Mouse (Mus musculus) midbrain, embryonic 16.5 days (tissue): Measurements from ENCODE around the gene Psmb8. TPM values are rescaled to one million over a fixed set of nuclear protein-coding genes. Genes with fewer than 3 reads are reported as not detected.

Experiments used
- ATAC-seq: fragments of 200-750 bp; cut with Nextera tagmentation; 2 replicates; pipeline ENCODE4 v1.8.0; 2017; ENCODE audit warnings: moderate TSS enrichment
- H3K27ac ChIP-seq: fragments of 300-500 bp; sonication (generic); 2 replicates; pipeline ENCODE4 v1.5.1; 2014; ENCODE audit warnings: mild to moderate bottlenecking, low read length, mixed read lengths
- H3K27me3 ChIP-seq: fragments of 300-500 bp; sonication (generic); 2 replicates; pipeline ENCODE4 v1.6.1; 2014; ENCODE audit warnings: low read depth, low read length, mixed read lengths; ENCODE audit not compliant: control insufficient read depth, insufficient read depth
- H3K36me3 ChIP-seq: fragments of 300-500 bp; sonication (generic); 2 replicates; pipeline ENCODE4 v1.6.1; 2014; ENCODE audit warnings: mild to moderate bottlenecking, low read length, moderate library complexity, mixed read lengths; ENCODE audit not compliant: control insufficient read depth, insufficient read depth
- H3K4me1 ChIP-seq: fragments of 300-500 bp; sonication (generic); 2 replicates; pipeline ENCODE4 v1.6.1; 2014; ENCODE audit warnings: mild to moderate bottlenecking, low read length, mixed read lengths; ENCODE audit not compliant: control insufficient read depth, insufficient read depth
- H3K4me2 ChIP-seq: fragments of 300-500 bp; sonication (generic); 2 replicates; pipeline ENCODE4 v1.6.1; 2014; ENCODE audit warnings: mild to moderate bottlenecking, low read length, mixed read lengths
- H3K4me3 ChIP-seq: fragments of 300-500 bp; sonication (generic); 2 replicates; pipeline ENCODE4 v1.5.1; 2014; ENCODE audit warnings: low read depth, mild to moderate bottlenecking, low read length, moderate library complexity, mixed read lengths
- H3K9ac ChIP-seq: fragments of 300-500 bp; sonication (generic); 2 replicates; pipeline ENCODE4 v1.6.1; 2014; ENCODE audit warnings: low read depth, low read length, mixed read lengths
- H3K9me3 ChIP-seq: fragments of 300-500 bp; sonication (generic); replicated peaks from 2 replicates; pipeline ENCODE4 v1.6.1; 2014; ENCODE audit warnings: mild to moderate bottlenecking, low read length, mixed read lengths; ENCODE audit not compliant: control insufficient read depth, poor library complexity, severe bottlenecking
- whole genome bisulfite sequencing: fragments of 180-500 bp; shearing (Covaris S2); extraction: QIAGEN DNeasy Blood & Tissue Kit; methylation state at CpG from one replicate; pipeline ENCODE4 v1.1.7; 2014; 5-methylcytosine and 5-hydroxymethylcytosine counted together
- polyA plus RNA-seq: library from polyadenylated mRNA; unstranded; fragments of >200 nt; fragmentation: Nextera tagmentation; extraction: Ambion mirVana; gene quantifications from 2 replicates; pipeline ENCODE4 v1.2.1, GENCODE M21; 2015

Psmb8 gene
- polyA plus RNA-seq, 1 experiment from 2014 or later: 2.8 TPM

DNA sequence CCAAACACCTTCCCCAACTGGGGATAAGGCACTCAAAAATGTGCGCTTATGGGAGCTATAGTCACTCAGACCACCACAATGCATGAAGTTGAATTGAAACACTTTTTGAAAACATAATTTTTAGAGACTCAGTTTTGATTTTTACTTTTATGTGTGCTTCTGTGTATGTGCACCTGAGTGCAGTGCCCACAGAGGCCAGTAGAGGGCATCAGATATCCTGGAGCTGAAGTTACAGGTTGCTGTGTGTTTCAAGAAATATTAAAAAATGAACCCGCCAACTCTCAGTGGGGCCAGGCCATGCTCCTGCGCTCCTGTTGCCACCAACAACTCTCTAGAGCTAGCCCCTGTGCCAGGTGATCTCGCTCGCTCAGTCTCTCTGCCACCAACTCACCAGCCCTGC is 25.0 kb upstream of the Psmb8 start:
- no peak for ATAC-seq
- H3K4me1 ChIP-seq: no peaks in the 10 kb centered on the region

DNA sequence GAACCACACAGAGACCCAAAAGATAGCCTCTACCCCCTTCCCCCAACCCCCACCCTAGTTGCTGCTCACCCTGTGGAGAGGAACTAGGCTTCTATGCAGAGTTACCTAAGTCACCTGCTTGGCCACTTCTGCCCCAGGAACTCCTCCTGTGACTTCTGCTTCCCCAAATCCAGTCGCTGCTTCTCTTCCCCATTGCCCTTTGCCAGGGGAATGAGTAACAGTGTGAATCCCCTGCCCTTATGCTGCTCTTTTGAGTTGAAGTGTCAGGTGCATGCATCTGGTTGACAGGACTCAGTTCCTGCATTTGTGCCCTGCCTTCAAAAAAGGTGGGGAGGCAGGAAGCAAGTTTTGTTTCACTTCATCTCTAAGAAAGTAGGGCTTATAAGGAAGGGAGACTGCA is 23.4 kb upstream of the Psmb8 start:
- Histone ChIP-seq H3K27me3 (no peaks in the 10 kb centered on the region), H3K4me1 (no peaks in the 10 kb centered on the region), H3K4me3 (no peak overlapping the region), H3K36me3 (no peaks in the 10 kb centered on the region), H3K27ac (no peak overlapping the region), H3K9ac (no peak overlapping the region), H3K9me3 (peaks cover 5% of the 10 kb centered on the region; the same call in 1 of the 2 replicates), H3K4me2 (no peak overlapping the region)
- no peak for ATAC-seq
- 70% methylated on average over 1 of the region's 1 CpGs for WGBS

More for the DNA sequence above, 25.0 kb upstream of the Psmb8 start:
- WGBS: 94% methylated on average over 5 of the region's 5 CpGs
- H3K4me2 ChIP-seq: no peak overlapping the region
- H3K27me3 ChIP-seq: no peaks in the 10 kb centered on the region
- no peak overlapping the region for H3K4me3 ChIP-seq
- H3K27ac ChIP-seq: no peak overlapping the region
- H3K36me3 ChIP-seq: no peaks in the 10 kb centered on the region
- no peak overlapping the region for H3K9ac ChIP-seq
- H3K9me3 ChIP-seq: peaks cover 5% of the 10 kb centered on the region; the same call in 1 of the 2 replicates

DNA sequence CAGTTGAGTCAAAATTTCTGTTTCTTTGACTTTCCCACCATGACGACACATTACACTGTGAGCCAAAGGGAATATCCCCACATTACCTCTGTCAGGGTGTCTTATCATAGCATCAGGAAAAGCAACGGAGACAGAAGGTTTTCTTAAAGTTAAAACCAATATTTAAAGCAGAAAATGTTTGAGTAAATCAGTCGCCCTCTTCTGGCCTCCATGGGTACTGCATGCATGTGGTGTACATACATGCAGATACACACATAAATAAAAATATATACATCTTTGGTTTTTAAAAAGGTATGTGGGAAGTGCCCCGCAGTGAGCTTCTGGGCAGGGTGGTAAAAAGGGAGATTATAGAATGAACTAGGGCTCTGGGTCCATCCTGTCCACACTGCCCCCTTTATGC is 20.3 kb upstream of the Psmb8 start:
- ATAC-seq: no peak
- no peak overlapping the region for H3K4me3 ChIP-seq
- H3K9ac ChIP-seq: no peak overlapping the region
- H3K4me1 ChIP-seq: no peaks in the 10 kb centered on the region
- no peak overlapping the region for H3K27ac ChIP-seq
- H3K36me3 ChIP-seq: no peaks in the 10 kb centered on the region
- no peaks in the 10 kb centered on the region for H3K27me3 ChIP-seq
- H3K4me2 ChIP-seq: no peak overlapping the region
- H3K9me3 ChIP-seq: peaks cover 5% of the 10 kb centered on the region; the same call in 1 of the 2 replicates
- WGBS: 73% methylated on average over 4 of the region's 4 CpGs

DNA sequence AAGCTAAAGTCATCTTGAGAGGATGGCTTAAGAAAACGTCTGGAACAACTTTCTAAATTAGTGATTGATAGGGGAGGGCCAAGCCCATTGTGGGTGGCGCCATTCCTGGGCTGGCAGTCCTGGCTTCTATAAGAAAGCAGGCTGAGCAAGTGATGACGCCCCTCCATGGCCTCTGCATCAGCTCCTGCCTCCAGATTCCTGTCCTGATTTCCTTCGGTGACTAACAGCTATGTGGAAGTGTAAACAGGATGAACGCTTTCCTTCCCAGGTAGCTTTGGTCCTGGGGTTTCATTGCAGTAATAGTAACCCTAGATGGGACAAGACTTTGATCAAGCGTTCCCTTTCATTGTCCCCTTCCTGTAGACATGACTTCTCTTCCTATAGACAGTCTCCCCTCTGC is 18.5 kb upstream of the Psmb8 start:
- H3K4me3 ChIP-seq: no peak overlapping the region
- no peaks in the 10 kb centered on the region for H3K36me3 ChIP-seq
- peaks cover 3% of the 10 kb centered on the region; the same call in 1 of the 2 replicates for H3K27me3 ChIP-seq
- ATAC-seq: no peak
- no peak overlapping the region for H3K9ac ChIP-seq
- WGBS: 75% methylated on average over 6 of the region's 6 CpGs
- H3K4me1 ChIP-seq: no peaks in the 10 kb centered on the region
- H3K4me2 ChIP-seq: no peak overlapping the region
- H3K27ac ChIP-seq: no peak overlapping the region
- H3K9me3 ChIP-seq: peaks cover 5% of the 10 kb centered on the region; the same call in 1 of the 2 replicates

DNA sequence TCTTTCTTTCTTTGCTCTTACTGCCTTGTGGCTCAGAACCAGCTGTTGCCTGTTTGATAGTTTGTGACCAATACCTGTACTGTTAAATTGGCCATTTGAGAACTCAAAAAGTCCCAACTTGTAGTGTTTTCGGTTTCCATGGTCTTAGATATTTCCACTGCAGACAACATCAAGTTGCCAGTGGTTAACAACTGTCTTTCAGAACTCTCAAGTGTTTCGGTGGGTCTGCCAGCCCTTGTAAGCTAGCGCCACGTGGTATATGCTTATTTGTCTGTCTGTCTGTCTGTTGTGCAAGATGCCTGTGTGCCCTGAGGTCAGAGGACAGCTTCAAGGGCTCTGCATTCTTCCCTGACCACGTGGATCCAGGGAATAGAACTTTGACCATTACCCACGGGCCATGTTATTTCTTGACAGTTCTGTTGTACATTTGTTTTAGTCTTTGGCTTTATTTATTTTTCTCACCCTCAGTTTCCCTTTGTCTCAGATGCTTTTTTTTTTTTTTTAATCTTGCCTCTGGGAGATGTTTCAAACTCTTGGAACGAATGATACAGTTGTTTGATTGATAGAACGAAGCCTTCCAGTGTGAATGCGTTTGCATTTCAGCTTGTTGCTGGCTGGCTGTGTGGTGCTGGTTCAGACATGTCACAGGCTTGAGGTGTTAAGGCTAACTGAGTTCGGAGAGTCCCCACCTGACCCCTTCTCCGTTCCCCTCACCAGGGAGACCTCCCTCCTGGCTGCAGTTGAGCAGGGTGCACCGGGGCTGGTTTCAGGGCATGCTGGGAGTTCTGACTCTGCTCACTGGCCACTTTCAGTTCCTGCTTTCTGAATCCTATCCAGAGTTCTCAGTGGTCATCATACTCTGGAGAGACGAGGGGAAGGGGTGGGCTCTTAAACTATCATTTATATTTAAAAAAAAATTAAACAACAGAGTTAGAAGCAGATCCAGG is 17.3 kb upstream of the Psmb8 start:
- no peak overlapping the region for H3K4me2 ChIP-seq
- H3K9me3 ChIP-seq: peaks cover 5% of the 10 kb centered on the region; the same call in 1 of the 2 replicates
- WGBS: 76% methylated on average over 13 of the region's 13 CpGs
- no peaks in the 10 kb centered on the region for H3K36me3 ChIP-seq
- ATAC-seq: no peak
- H3K27me3 ChIP-seq: peaks cover 3% of the 10 kb centered on the region; the same call in 1 of the 2 replicates
- H3K27ac ChIP-seq: no peak overlapping the region
- no peaks in the 10 kb centered on the region for H3K4me1 ChIP-seq
- no peak overlapping the region for H3K9ac ChIP-seq
- no peak overlapping the region for H3K4me3 ChIP-seq

DNA sequence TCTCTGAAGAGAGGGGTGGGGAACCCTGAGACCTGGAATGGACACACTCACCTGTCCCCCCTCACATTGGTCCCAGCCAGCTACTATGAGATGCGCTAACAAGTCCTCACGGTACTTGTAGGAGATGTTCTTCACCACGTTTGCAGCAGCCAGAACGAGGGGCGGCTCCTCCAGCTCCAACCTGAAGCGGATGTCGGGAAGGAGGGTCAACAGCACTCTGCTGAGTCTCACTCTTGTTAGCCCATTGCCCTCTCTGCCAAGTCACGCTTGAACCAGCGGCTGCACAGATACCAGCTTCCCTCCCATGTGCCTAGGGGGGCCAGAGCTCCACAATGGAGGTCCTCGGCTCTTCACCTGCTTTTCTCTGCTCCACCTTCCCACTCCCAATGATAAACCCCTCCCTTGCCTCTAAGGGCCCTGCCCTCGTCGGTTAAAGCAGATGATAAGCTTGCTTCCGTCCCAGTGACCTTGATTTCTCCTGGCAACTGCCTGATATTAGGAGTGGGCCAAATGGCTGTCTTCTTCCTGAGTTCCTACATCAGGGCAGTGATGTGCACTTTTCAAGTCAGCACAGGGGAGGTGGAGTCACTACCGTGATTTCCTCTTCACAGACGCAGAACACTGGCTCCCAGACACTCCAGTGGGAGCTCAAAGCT is 13.8 kb upstream of the Psmb8 start:
- no peak overlapping the region for H3K4me3 ChIP-seq
- peaks cover 26% of the 10 kb centered on the region for H3K27me3 ChIP-seq
- WGBS: 84% methylated on average over 15 of the region's 15 CpGs
- no peaks in the 10 kb centered on the region for H3K36me3 ChIP-seq
- peaks cover 10% of the 10 kb centered on the region; the same call in 1 of the 2 replicates for H3K4me1 ChIP-seq
- no peak for ATAC-seq
- no peak overlapping the region for H3K27ac ChIP-seq
- no peak overlapping the region for H3K9ac ChIP-seq
- H3K9me3 ChIP-seq: no peaks in the 10 kb centered on the region
- no peak overlapping the region for H3K4me2 ChIP-seq

DNA sequence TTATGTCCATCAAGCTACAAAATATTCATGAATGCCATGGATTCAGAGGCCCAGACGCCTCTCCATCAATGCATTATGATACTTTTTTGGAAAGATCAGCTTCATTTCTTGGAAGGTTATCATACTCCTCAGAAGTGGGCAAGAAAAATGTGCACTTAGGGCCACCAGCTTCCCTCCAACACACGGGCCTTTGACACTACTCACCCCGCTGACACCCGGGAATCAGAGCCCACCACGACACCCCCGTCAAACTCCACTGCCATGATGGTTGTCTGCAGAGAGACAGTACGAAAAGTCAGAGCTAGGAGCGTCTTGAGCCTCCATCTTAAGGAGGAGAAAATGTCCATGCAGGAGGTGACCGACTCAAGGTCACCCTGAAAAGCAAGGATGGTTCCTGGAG is 12.0 kb upstream of the Psmb8 start:
- Histone ChIP-seq H3K27ac (no peak overlapping the region), H3K36me3 (no peaks in the 10 kb centered on the region), H3K4me3 (no peak overlapping the region), H3K4me1 (peaks cover 10% of the 10 kb centered on the region; the same call in 1 of the 2 replicates), H3K27me3 (peaks cover 35% of the 10 kb centered on the region), H3K9me3 (no peaks in the 10 kb centered on the region), H3K4me2 (no peak overlapping the region), H3K9ac (no peak overlapping the region)
- 87% methylated on average over 9 of the region's 9 CpGs for WGBS
- ATAC-seq: no peak

DNA sequence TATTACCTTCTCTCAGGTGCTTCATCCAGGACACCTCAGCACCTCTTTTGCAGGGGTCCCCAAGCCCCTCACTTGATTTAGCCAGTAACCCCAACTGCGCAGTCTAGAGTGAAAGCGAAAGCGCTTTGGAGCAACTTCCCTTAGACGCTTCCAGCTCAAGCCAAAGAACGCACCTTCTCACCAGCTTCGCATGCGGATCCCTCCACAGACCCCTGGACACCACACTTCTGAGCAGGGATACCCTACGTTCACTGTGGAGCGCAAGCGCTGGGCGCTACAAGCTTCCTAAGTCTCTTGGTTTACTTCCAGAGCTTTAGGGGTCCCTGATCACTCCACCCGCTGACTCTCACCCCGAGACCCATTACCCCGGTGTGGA is 10.6 kb upstream of the Psmb8 start:
- H3K9me3 ChIP-seq: no peaks in the 10 kb centered on the region
- H3K4me3 ChIP-seq: peak overlapping the region; percentile 47
- H3K27ac ChIP-seq: no peak overlapping the region
- peaks cover 44% of the 10 kb centered on the region for H3K27me3 ChIP-seq
- H3K9ac ChIP-seq: peak overlapping the region; percentile 52; the same call in 1 of the 2 replicates
- ATAC-seq: peak; percentile 40
- peaks cover 10% of the 10 kb centered on the region; the same call in 1 of the 2 replicates for H3K4me1 ChIP-seq
- WGBS: 1% methylated on average over 14 of the region's 14 CpGs
- H3K36me3 ChIP-seq: no peaks in the 10 kb centered on the region
- peak overlapping the region; percentile 70 for H3K4me2 ChIP-seq
